Mouse (Mus musculus) myocyte (in vitro differentiated cells): ENCODE results near the gene Pmel.

Source experiments
- E2F4 ChIP-seq: IDR thresholded peaks from one replicate; pipeline ENCODE4 v1.6.1; 2011; ENCODE audit warnings: mild to moderate bottlenecking, control low read depth, moderate library complexity; ENCODE audit not compliant: insufficient read depth
- MAX ChIP-seq: IDR thresholded peaks from one replicate; pipeline ENCODE4 v1.6.1; 2011; ENCODE audit warnings: low read depth, mild to moderate bottlenecking, control low read depth
- MYOD1 ChIP-seq, 3 experiments: IDR thresholded peaks; one replicate each; pipeline ENCODE4 v1.6.1; 2011; ENCODE audit warnings: control low read depth in 2 of 3, low read depth in 2 of 3, mild to moderate bottlenecking in 2 of 3, moderate library complexity in 1 of 3; ENCODE audit not compliant: insufficient read length in 2 of 3, control insufficient read depth in 1 of 3
- MYOG ChIP-seq, 3 experiments: IDR thresholded peaks; one replicate each; pipeline ENCODE4 v1.6.1; 2011; ENCODE audit warnings: control low read depth in 2 of 3, low read depth in 2 of 3, mild to moderate bottlenecking in 2 of 3; ENCODE audit not compliant: insufficient read length in 2 of 3, control insufficient read depth in 1 of 3, insufficient read depth in 1 of 3
- POLR2A ChIP-seq: IDR thresholded peaks from one replicate; pipeline ENCODE4 v1.6.1; 2011; ENCODE audit warnings: low read depth, mild to moderate bottlenecking, control low read depth, moderate library complexity; ENCODE audit not compliant: insufficient read length
- POLR2AphosphoS2 ChIP-seq: IDR thresholded peaks from one replicate; pipeline ENCODE4 v1.6.1; 2011; ENCODE audit warnings: low read depth, control low read depth; ENCODE audit not compliant: insufficient read length
- REST ChIP-seq: IDR thresholded peaks from one replicate; pipeline ENCODE4 v1.6.1; 2011; ENCODE audit warnings: mild to moderate bottlenecking, control low read depth, moderate library complexity; ENCODE audit not compliant: insufficient read depth, insufficient read length
- SRF ChIP-seq: IDR thresholded peaks from one replicate; pipeline ENCODE4 v1.6.1; 2011; ENCODE audit warnings: low read depth; ENCODE audit not compliant: control insufficient read depth, insufficient read length
- TCF12 ChIP-seq: IDR thresholded peaks from one replicate; pipeline ENCODE4 v1.6.1; 2011; ENCODE audit warnings: mild to moderate bottlenecking, control low read depth; ENCODE audit not compliant: poor library complexity, insufficient read depth, severe bottlenecking
- USF1 ChIP-seq: IDR thresholded peaks from one replicate; pipeline ENCODE4 v1.6.1; 2011; ENCODE audit warnings: low read depth, mild to moderate bottlenecking, control low read depth, moderate library complexity

GRCm38 (mm10) chr10:128703895-128704294 is at the start of gene Pmel:
- no peak for TF ChIP-seq POLR2A
- no peak for TF ChIP-seq TCF12
- TF ChIP-seq MAX, result no peak
- no peak for TF ChIP-seq MYOG (IDR thresholded peaks at IDR 0.05; ENCODE audit: control insufficient read depth in 1 of 3, insufficient read depth in 1 of 3, insufficient read length in 2 of 3, low read depth in 2 of 3)
- TF ChIP-seq E2F4, result no peak
- TF ChIP-seq USF1, result no peak
- no peak for TF ChIP-seq SRF
- no peak for TF ChIP-seq REST
- no peak for TF ChIP-seq MYOD1 (IDR thresholded peaks at IDR 0.05; ENCODE audit: control insufficient read depth in 1 of 3, insufficient read length in 2 of 3, low read depth in 2 of 3)
- no peak for TF ChIP-seq POLR2AphosphoS2
